Mouse (Mus musculus) left cerebral cortex, postnatal 14 days (tissue): ENCODE results near the gene Ccdc39. TPM values are rescaled to one million over a fixed set of nuclear protein-coding genes. Genes with fewer than 3 reads are reported as not detected.

ENCODE experiments used
- DNase-seq, 2 experiments: peaks; one replicate each; pipeline ENCODE4 v3.0.0; 2021 to 2022; ENCODE audit warnings: low spot score in 2 of 2, mixed read lengths in 1 of 2
- intact Hi-C: fragments of 180-260 bp; cut with DNase I; formaldehyde crosslinking; loops from one replicate; pipeline ENCODE4 v1.15.1; 2025
- long read RNA-seq, 2 experiments: library from polyadenylated mRNA; stranded (forward); transcript quantifications; one replicate each; pipeline ENCODE4 v2.0.0; 2021
- total RNA-seq, 2 experiments: library from RNA; stranded (reverse); gene quantifications; 2 replicates each; pipeline ENCODE4 v1.2.3; 2021

The Ccdc39 gene
- 10 to 100 TPM; 31.0 to 33.6 TPM for total RNA-seq
- long read RNA-seq, experiment 1, partial matches to known transcripts = 8 of 18 reads
- long read RNA-seq, experiment 1, other reads (novel, unspliced or antisense) = 6 of 18 reads
- long read RNA-seq, experiment 2, partial matches to known transcripts = 4 of 19 reads
- long read RNA-seq, experiment 2, other reads (novel, unspliced or antisense) = 11 of 19 reads

DNA sequence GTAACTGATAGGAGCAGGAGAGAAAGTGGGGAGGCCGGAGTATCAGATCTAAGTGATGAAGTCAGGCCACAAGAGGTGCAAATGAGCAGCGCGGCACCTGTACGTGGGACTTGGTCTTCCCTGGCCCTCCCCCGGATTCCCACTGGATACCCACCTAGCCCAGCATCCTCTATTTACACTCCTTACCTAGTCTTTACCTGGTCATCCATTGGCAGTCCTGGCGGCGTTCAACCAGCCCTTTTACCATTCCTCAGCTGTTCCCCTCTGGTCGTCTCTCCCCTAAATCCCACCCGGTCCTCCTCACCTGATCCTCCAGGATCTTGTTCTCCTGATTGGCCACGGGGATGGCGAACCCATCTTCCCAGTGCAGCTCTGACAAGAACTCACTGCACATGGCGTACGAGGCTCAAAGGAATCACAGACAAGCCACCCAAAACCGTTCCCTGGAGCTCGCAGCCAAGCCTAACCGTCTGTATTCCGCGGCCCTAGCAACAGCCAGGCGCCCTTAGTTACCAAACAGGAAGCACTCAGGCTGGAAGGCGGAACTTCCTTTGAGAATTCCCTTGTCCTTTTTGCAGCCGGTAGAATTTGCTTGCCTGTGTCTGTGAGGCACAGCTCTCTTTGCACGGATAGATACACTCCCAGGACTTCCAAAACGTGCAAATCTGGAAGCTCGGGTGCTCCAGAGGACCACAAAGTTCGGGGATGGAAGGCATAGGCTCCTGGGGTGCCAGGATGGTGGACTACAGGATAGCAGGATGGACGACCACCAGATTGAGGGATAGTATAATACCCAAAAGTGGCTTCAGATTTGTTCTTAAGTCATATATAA, at the start of gene Ccdc39:
Gene Ccdc39 (minus strand): TSS at position 510 of the 832 bp plus-strand sequence.
- intact Hi-C loops = no loop called here
- peak; percentile 83 to 85 for DNase-seq

DNA sequence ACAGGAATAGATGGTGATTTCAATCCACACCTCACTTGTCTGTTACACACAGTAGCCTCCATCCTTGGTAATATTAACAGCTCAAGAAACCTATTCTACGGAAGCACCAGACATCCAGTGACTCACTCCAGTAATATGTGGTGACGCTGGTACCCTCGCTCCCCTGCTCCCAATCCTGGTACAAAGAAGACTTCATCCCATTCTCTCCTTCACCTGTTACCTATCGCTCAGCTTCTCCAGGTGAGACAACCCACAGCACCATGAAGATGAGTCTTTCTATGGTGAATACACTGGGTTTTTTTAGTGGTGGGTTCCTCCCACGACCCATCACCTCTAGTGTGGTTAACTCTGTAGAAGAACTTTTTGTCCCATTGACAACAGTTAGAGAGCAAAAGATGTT, 49.3 kb upstream of the Ccdc39 start:
- intact Hi-C loops = no loop called here

DNA sequence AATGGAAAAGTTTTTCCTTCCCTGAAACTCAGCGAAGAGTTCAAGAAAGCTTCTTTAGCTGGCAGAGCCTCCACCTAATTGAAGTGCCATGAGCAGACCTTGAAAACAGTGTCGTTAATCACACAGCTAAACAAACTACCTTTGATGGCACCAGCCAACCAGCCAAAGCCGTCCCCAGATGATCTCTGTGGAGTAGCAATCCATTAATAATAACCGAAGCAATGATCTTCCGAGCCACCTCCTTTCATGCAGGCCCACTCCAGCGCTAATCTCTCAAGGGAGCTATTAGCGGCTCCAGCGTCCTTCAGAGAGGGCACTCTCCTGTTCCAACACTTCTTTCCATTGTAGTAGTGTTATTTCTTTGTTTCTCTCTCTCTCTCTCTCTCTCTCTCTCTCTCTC, 43.3 kb upstream of the Ccdc39 start:
- no peak for DNase-seq
- intact Hi-C loops = no loop called here

More for the DNA sequence above, 49.3 kb upstream of the Ccdc39 start:
- DNase-seq = no peak

DNA sequence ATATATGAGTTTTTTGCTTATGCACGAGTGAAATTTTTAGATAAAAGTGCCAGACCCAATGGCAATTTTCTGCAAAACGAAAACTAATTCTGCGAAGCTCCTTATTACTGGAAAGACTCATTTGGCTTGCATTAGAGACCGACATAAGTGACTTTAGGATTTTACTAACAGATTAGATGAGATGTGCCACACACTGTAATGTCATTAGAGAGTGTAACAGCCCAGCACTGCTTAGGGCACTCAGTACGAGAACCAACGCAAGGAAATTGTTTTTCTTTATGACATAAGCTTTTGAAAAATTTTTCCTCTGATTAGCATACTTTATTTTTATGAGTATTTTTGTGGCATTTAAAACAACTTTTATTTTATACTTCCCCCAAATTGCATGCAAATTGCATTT, 39.0 kb upstream of the Ccdc39 start:
- intact Hi-C loops = no loop called here
- DNase-seq = no peak

DNA sequence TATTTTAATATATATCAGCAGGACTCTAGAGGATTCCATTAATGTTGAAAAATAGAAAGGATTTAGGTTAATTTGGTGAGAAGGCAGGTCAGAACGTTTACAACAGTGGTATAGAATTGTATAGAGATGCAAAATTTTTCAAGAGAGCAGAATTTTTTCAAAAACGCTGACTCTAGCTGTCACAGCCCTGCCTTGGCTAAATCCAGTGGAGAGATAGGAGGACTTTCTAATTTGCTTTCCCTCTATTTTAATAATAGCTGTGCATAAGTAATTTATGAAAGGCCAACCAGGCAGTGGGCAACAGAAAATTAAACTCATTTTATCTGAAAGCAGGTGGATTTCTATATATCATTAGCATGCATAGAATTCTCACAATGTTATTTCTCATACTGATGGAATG, 38.6 kb upstream of the Ccdc39 start:
- DNase-seq = no peak
- intact Hi-C loops = no loop called here

DNA sequence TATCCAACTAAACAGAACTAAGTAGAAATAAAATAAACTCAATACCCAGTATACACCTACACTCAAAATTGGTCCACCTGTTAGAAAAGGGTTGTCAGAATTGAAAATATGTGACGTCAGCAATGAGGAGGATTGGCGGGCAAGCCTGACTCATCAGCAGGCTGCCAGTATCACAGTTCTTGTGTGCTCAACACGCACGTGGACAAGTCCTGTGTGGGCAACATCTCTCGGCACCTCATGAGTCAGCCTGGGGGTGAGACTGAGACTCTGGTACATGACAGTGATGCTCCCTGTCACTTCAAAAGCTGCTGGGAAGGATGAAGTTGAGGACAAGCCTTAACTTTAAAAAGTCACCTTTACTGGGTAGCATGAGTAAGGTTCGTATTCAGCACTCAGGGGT, 34.6 kb upstream of the Ccdc39 start:
- intact Hi-C loops = no loop called here
- peak in 1 of 2 experiments; percentile 6 for DNase-seq

DNA sequence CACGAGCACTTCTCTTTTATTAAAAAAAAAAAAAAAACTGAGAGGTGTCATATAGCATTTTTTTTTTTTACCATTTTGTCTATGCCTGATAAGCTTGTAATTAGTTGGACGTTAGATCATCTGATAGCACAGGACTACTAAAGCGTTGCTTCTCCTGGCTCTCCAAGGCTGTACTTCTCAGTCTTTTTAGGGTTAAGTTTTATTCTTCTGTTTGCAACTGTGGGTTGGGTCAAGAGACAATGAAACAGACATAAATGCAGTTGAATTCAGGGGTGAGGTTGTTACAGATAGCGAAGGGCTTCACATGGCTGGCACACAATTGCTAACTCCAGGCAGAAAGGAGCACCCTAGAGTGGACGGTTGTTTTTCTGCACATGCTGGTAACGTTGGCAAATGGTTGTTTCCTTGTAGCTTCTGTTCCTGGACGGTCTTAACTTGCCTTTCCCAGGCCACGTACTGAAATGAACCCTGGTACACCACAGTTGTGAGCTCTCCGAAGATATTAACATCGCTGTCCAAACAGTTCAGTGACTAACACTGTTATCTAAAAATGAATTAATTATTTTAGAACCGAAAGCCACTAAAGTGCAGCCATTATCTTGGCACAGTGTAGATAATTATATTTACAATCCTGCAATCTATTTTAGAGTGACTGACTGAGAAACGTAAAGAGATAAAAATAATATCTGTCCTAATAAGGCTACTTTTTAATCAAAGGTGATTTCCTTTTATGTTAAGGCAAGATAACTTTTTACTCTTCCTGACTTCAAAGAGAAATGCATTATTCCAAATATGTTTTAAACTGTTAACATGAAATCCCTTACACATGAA, 30.6 kb upstream of the Ccdc39 start:
- intact Hi-C loops = loop anchor here (5.0 kb wide), 1 partner anchor 33 kb away; no protein-coding TSS in a partner anchor
- DNase-seq = no peak

DNA sequence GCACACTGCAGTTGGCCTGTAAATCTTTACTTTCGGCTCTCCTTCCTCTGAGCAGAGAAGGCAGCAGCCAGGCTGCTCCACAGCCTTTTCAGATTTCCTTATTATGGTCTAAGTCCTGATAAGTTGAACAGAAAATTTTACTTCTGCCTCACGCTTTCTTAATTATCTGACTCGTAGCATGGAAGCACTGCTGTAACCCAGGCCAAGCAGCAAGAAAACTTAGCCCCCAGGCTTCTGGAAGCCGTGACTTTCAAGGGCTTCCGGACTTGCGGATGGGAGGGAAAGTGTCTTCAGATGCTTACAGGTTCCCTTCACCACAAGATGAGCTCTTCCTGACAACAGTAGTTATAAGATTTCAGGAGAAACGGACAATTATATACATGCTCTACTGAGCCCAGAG, 29.7 kb upstream of the Ccdc39 start:
- intact Hi-C loops = loop anchor here (5.0 kb wide), 1 partner anchor 33 kb away; no protein-coding TSS in a partner anchor
- no peak for DNase-seq

DNA sequence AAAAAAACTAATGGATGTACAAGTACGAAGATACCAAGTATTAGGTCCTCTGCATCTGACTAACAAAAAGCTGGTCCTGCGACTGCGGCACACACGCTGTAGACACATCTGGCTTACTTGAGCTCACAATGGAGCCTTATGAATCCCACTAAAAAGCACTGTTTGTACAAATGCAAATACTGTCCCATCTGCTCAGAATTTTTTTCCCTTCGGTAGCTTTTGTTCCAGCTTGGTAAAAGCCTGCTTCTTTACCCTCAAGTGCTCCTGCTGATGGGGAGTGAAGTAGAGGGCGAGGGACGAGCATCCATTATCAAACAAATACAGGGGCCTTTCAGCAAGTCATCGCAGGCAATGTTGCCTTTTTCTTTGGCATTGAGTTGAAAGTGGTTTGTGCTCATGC, 29.3 kb upstream of the Ccdc39 start:
- intact Hi-C loops = loop anchor here (5.0 kb wide), 1 partner anchor 34 kb away; no protein-coding TSS in a partner anchor
- peak in 1 of 2 experiments; percentile 16 for DNase-seq

DNA sequence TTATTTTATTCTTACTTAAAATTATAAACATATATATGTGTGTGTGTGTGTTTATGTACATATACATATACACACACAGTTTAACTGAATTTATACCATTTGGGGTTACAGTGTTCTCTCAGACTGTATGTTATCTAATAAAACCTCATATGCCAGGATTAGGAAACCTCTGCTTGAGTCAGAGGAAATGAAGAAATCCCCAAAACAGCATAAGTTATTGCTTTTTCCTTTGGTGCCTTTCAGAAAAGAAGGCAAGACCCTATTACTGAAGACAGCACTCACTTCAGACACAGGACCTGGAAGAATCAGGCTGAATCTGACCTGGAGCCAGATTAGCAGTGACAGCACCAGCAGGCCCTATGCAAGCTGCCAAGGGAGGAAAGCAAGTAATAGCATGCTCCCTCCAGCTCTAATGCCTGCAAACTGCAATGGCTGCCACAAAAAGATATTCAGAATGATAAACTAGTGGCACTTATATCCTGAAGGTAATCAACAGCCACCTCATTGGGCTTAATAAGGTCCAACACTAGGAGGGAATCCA, 20.0 kb upstream of the Ccdc39 start:
- intact Hi-C loops = no loop called here
- DNase-seq = no peak

DNA sequence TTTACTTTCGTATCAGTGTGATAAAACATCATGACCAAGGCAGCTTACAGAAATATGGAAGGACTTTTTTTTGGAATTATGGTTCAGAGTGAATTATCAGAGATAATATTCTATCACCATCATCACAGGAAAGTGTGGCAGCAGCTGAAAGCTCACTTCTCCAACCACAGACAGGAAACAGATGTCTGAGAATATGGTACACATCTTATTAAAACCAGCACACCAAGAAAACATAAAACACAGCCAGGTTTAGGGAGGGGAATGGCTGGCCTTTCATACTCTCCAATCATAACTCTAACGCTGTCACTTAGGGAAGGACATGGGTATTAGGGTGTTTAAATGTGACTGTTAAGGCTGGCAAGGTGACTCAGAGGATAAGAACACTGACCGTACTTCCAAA, 14.8 kb upstream of the Ccdc39 start:
- intact Hi-C loops = loop anchor here (10.0 kb wide), 1 partner anchor 1626 kb away; no protein-coding TSS in a partner anchor
- DNase-seq = no peak

DNA sequence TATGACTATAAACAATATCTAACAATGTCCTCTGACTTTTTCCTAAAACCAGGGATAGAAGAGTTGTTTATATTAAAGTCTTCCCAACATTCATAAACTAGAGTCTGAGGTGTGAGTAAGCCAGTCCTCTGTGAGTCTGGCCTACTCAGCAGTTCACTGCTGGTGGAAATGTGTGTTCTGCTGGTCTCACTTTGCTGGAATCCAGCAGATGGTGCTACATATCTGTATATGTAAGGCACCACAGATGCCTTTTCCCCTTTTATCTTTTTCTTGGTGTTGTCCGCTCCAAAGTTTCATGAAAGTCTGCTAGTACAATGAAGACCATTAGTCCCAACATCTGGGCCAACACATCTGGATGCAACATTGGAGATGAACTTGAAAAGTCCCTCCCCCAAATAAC, 9.0 kb upstream of the Ccdc39 start:
- intact Hi-C loops = loop anchor here (2.0 to 10.0 kb wide), 2 partner anchors 66 to 1632 kb away; no protein-coding TSS in a partner anchor
- peak; percentile 31 to 52 for DNase-seq

DNA sequence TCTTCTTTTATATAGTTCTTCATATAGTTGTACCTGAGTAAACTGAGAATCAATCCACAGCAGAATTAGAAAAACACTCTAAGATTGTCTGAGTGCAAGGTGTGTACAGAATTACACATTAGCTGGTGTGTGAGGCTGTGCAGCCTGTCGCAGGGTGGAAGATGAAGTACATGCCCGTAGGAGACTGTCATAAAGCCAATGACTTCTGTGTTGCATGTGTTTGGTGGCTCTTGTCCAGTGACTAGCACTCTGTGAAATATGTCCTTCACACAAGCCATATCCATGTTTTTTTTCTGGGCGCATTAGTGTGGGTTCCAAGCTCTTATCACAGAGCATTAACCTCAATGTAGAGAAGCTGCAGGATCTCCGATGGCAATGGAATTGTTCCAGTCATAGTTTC, 6.7 kb upstream of the Ccdc39 start:
- intact Hi-C loops = loop anchor here (10.0 kb wide), 1 partner anchor 1634 kb away; no protein-coding TSS in a partner anchor
- DNase-seq = no peak

DNA sequence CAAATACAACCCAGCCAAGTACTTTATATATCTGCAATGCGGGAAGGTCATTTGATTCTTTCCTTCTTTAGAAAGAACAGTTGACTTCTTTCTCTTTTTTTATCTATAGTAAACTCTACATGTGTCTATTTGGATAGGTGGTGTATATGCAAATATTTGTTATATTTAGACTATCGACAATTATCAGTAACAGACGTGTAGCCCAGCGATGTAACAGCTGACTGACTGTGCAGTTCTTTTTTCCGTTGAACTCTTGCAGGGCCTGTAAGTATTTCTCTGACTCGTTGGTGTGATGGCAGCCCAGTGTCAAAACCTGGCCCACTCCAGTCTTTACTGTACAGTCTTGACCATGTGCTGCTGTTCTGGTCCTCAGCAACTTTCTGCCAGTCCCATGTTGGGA, 2.5 kb upstream of the Ccdc39 start:
- DNase-seq = no peak
- intact Hi-C loops = no loop called here

DNA sequence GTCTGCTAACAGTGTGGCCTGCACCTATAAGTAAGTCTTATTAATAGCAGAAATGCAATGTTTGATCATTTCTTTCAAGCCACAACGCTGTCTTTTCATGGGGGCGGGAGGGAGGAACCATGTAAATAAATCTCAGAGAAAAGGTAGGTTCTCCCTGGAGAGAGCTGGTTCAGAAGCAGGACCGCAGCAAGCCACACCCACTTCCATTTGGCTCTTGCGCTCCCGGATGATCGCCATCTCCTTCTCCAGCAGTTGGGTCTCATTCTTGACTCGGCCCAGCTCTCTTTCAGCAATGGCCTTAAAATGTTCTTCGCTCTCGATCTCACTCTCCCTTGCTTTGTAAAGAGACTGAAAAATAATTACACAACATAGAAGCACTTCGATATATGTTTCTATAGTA, 5.2 kb downstream of the Ccdc39 start:
- no peak for DNase-seq
- intact Hi-C loops = no loop called here

DNA sequence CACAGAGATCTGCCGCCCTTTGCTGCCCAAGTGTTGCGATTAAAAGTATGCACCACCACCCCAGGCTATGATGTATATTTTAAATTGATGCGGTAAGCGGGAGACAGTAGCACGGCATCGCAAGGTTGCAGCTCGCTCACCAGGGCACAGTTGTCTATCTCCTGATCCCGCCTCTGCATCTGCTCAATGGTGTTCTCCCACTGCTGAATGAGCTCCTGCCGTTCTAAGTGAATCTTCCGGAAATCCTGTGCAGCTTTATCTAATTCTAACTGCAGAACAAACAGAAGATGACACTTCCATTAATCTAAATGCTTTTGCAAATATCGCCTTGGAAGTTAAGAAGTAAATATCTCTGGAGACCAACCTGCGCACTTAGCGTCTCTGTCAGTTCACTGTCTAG, 7.5 kb downstream of the Ccdc39 start:
- DNase-seq = no peak
- intact Hi-C loops = no loop called here

DNA sequence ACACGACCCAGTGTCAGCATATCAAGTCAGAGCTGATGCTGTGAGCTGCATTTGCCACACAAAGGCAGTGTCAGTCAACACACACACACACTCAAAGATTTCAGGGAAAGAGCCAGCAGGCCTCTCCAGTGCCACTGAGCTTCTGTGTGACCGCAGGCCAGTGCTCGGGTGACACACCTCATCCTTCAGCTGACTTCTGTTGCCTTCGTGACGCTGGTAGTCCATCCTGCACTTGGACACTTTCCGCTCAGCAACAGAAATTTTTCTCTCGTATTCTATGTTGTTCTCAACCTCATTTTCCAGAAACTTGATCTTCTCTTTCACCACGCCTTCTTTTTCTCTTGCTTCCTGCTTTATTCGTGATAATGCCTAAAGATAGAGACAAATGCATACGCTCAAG, 11.8 kb downstream of the Ccdc39 start:
- intact Hi-C loops = no loop called here
- DNase-seq = no peak

DNA sequence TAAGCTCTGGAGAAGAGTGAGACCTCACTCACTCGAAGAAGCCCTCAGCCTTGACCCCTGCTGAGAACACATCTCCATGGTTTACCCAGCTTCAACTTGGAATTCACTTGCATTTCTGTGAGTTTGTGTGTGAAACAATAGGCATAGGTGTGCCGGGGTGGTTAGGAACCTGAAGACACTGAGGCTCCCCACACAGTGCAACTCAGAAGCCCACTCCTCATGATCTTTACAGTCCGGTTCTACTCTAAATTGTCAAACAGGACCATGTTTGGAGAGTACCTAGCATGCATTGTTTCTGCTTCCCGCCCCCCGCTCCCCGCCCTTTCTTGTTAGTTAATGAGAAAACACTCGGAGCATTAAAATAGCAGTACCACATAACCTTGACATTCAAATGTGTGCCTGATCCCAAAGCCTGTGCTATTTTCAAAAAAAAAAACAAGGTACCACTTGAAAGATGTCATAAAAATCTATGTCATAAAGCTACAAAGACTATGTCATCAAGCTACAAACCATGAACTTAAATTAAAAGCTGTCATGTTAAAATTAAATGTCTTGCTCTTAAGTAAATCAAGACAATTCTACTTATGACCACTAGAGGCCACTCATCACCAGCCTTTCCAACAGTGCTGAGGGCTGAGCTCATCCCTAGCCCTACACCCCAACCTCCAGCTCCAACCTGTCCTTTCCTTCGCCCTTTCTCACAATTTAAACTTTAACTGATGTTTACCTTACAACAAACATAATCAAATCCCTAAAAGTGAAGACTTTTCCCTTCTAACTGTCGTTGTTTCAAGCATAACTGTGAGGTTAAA, 19.8 kb downstream of the Ccdc39 start:
- intact Hi-C loops = loop anchor here (5.0 to 10.0 kb wide), 2 partner anchors 93 to 230 kb away; no protein-coding TSS in a partner anchor
- peak; percentile 35 to 50 for DNase-seq

DNA sequence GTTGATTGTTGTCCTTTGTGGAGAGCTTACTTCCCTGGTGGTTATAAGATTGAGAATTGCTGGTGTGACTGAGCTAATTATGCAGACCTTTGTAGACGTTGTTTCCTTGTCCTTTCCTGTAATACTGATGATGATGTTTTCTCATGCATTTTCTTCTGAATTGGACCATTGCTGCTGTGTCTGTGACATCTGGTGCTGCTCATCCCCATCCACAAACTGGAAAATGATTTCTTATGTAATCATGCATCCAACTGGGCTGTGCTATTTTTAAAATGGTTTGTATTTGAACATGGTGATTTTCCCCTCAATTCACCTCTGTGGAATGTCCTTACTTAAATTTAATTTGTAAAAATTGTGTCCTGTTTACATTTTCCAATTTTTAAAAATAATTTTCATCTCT, 37.0 kb downstream of the Ccdc39 start:
- DNase-seq = peak in 1 of 2 experiments; percentile 33
- intact Hi-C loops = no loop called here
